Mouse (Mus musculus) C2C12 (cell line): ENCODE measurements at regions not wholly inside any gene's neighbourhood (a gene's known extent, or its start where the extent isn't known, plus 50 kb on each side); places are given as distances from the start of the nearest gene placed in this dataset.

Source experiments
- CTCF ChIP-seq: IDR thresholded peaks from one replicate; pipeline ENCODE4 v1.5.1; 2011; ENCODE audit not compliant: control insufficient read depth, insufficient read depth, insufficient read length
- MAX ChIP-seq: IDR thresholded peaks from one replicate; pipeline ENCODE4 v1.6.1; 2011; ENCODE audit warnings: mild to moderate bottlenecking, control low read depth
- MYOD1 ChIP-seq: IDR thresholded peaks from one replicate; pipeline ENCODE4 v1.6.1; 2011; ENCODE audit warnings: low read depth; ENCODE audit not compliant: control insufficient read depth, insufficient read length
- USF1 ChIP-seq: IDR thresholded peaks from one replicate; pipeline ENCODE4 v1.6.1; 2011; ENCODE audit warnings: low read depth, mild to moderate bottlenecking, control low read depth, moderate library complexity

DNA sequence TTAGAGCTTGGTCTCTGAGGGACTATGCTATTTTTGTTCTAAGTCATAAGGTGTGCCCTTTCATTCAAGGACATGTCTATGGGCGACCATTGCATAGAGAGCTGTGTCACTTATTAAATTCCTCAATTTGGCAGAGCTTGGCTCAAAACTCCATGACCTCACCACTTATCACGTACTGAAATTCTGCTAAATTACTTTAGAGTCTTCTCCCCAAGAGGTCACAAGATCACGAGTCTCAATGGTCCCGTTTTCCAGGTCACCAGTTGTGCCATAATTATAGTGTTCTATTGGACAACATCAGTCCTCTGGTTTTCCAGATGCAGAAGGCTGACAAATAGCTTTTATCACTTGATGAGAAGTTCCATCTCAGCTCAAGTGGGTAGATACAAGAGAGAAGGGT is 576.9 kb downstream of the Dok5 start:
- no peak for TF ChIP-seq CTCF
- no peak for TF ChIP-seq MAX
- no peak for TF ChIP-seq MYOD1
- no peak for TF ChIP-seq USF1
